Mouse (Mus musculus) B cell, adult 67 days (primary cell): ENCODE data around the gene Uap1. TPM values are rescaled to one million over a fixed set of nuclear protein-coding genes. Genes with fewer than 3 reads are reported as not detected.

ENCODE experiments used
- total RNA-seq, 2 experiments: library from RNA; stranded (reverse); gene quantifications; 4 replicates each; pipeline ENCODE4 v1.2.4; 2023

Uap1 gene
- total RNA-seq: 10 to 100 TPM; 56.1 to 57.7 TPM

GRCm38 (mm10) chr1:170174814-170175332, at the start of gene Uap1:
TSS of gene Uap1 (minus strand) at chr1:170174957.

GRCm38 (mm10) chr1:170214757-170215522, 40.2 kb upstream of the Uap1 start, which contains the start of gene Uhmk1:
TSS of gene Uhmk1 (minus strand) at chr1:170215397.

GRCm38 (mm10) chr1:170110516-170111332, 64.0 kb downstream of the Uap1 start, which contains the start of gene Ddr2:
TSS of gene Ddr2 (minus strand) at chr1:170110762.

Other genes starting within 250 kb of the Uap1 start
- gene Ccdc190, start 246.3 kb downstream of the Uap1 start, total RNA-seq: not detected
- gene Hsd17b7, start 205.7 kb downstream of the Uap1 start, total RNA-seq: 10 to 100 TPM; 11.7 to 14.5 TPM
- not detected for gene Ddr2, start 64.2 kb downstream of the Uap1 start, total RNA-seq
- 10 to 100 TPM; 68.5 to 69.8 TPM for gene Uhmk1, start 40.4 kb upstream of the Uap1 start, total RNA-seq
- 1 to 10 TPM in 1 of 2 experiments, not detected in 1; 1.4 TPM for gene Sh2d1b2, start 57.8 kb upstream of the Uap1 start, total RNA-seq
- gene Sh2d1b1, start 102.4 kb upstream of the Uap1 start, total RNA-seq: 1 to 10 TPM in 1 of 2 experiments, under 1 TPM in 1; 0.50 to 1.4 TPM
- not detected for gene Gm7694, start 131.4 kb upstream of the Uap1 start, total RNA-seq
- gene Spata46, start 133.8 kb upstream of the Uap1 start, total RNA-seq: not detected